Mouse (Mus musculus): ENCODE measurements at regions not wholly inside any gene's neighbourhood (a gene's known extent, or its start where the extent isn't known, plus 50 kb on each side); places are given as distances from the start of the nearest gene placed in this dataset.
A peak's percentile ranks its signal among the peaks of the same experiment; 100 is the strongest.

DNA sequence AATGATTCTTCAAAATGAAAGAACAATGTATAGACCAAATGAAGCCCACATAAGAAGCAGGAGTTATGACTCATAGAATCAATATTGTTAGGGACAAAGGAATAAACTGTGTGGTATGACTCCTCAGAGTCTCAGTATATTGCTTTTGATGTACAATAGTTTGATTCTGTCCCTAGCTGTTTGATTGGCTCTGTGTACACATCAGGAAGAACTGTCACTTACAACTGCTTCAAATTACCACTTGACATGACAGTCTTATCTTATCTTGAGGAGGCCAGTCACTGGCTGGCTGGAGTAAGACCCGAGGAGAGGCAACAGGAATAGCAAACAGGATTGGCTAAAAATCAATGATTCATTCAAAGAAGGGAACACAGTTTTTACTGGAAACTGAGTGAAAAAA, 1333.5 kb upstream of the Gm38303 start:
- Histone ChIP-seq H3K9me3 (ENCODE audit: control insufficient read depth, low read length) (no peaks in the 10 kb centered on the region), H3K4me1 (replicated peaks; ENCODE audit: control insufficient read depth, insufficient read depth, low read length) (no peaks in the 10 kb centered on the region), H3K27ac (ENCODE audit: low read depth) (no peak overlapping the region), H3K4me2 (ENCODE audit: low read length) (no peak overlapping the region), H3K4me3 (ENCODE audit: low read depth, low read length) (no peak overlapping the region), H3K36me3 (ENCODE audit: control insufficient read depth, insufficient read depth, low read length) (no peaks in the 10 kb centered on the region), H3K9ac (ENCODE audit: low read length) (no peak overlapping the region), H3K27me3 (replicated peaks; ENCODE audit: control insufficient read depth, insufficient read depth, low read length) (no peaks in the 10 kb centered on the region)
- ATAC-seq (replicated peaks; ENCODE audit: low FRiP score, low TSS enrichment, low read depth) (peak; percentile 86), DNase-seq (ENCODE audit: low spot score) (no peak)
- 13% methylated on average over 1 of the region's 1 CpGs for WGBS

DNA sequence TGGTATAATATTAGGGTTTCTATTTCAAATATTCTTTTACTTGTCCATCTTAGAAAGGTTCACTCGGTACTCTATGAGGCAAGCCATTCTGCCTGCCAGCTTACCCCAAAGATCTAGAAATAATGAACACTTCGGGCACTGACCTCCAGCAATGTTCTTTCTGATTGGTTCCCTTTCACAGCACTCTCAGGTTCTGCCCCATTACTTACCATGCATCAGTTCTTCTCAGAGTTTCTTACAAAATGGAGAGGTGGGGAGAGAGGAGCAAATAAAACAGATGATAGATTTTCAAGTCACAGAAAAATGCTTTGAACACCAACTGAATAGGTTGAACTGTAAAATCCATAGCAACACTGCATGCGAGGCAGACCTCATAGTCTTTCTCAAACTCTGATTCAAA, 1303.8 kb upstream of the Gm38303 start:
- Histone ChIP-seq H3K4me1 (replicated peaks; ENCODE audit: control insufficient read depth, insufficient read depth, low read length) (no peaks in the 10 kb centered on the region), H3K4me2 (ENCODE audit: low read length) (no peak overlapping the region), H3K27ac (ENCODE audit: low read depth) (no peak overlapping the region), H3K4me3 (ENCODE audit: low read depth, low read length) (no peak overlapping the region), H3K36me3 (ENCODE audit: control insufficient read depth, insufficient read depth, low read length) (no peaks in the 10 kb centered on the region), H3K9me3 (ENCODE audit: control insufficient read depth, low read length) (no peaks in the 10 kb centered on the region), H3K27me3 (replicated peaks; ENCODE audit: control insufficient read depth, insufficient read depth, low read length) (no peaks in the 10 kb centered on the region), H3K9ac (ENCODE audit: low read length) (no peak overlapping the region)
- 84% methylated on average over 3 of the region's 3 CpGs for WGBS
- ATAC-seq (replicated peaks; ENCODE audit: low FRiP score, low TSS enrichment, low read depth) (no peak), DNase-seq (ENCODE audit: low spot score) (no peak)

DNA sequence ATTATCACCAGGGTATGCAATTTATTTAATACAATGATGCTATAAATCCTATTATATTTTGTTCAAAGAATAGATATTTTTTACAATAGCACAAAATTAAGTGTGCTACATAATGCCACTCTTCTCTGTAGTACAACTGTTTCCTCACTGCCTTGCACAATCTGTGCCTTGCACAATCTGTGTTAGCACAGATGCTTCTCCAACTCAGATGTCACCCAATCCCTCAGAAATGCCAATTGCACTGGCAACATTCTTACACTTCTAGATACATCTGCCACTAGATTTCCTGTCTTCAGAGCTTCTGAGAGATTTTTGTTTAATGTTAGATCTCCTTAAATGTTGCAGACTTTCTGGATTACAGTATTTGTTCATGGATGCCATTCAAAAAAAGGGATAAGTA, 1266.0 kb upstream of the Gm38303 start:
- H3K9ac ChIP-seq (ENCODE audit: low read length) = no peak overlapping the region
- no peak for DNase-seq (ENCODE audit: low spot score)
- H3K4me1 ChIP-seq (replicated peaks; ENCODE audit: control insufficient read depth, insufficient read depth, low read length) = no peaks in the 10 kb centered on the region
- H3K27me3 ChIP-seq (replicated peaks; ENCODE audit: control insufficient read depth, insufficient read depth, low read length) = no peaks in the 10 kb centered on the region
- no peaks in the 10 kb centered on the region for H3K9me3 ChIP-seq (ENCODE audit: control insufficient read depth, low read length)
- ATAC-seq (replicated peaks; ENCODE audit: low FRiP score, low TSS enrichment, low read depth) = no peak
- H3K36me3 ChIP-seq (ENCODE audit: control insufficient read depth, insufficient read depth, low read length) = no peaks in the 10 kb centered on the region
- no peak overlapping the region for H3K4me3 ChIP-seq (ENCODE audit: low read depth, low read length)
- no peak overlapping the region for H3K27ac ChIP-seq (ENCODE audit: low read depth)
- H3K4me2 ChIP-seq (ENCODE audit: low read length) = no peak overlapping the region

DNA sequence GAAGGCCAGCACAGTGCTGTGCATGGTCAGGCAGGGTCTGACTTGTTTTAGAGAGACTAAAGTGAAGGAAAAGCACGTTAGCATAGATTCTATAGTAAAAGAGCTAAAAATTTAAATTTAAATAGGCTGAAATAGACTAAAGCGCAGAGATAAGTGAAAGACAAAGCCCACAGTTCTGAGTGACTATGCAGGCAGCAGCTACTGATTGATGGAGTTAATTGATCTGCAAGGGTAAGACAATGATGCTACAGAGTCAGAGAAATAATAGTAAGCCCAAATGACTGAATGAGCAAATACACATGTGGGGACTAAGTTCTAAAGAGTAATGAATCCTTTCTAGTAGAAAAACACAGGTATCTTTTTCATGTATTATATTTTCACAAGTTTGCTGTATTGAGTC, 1228.4 kb upstream of the Gm38303 start:
- H3K4me3 ChIP-seq (ENCODE audit: low read depth, low read length) = no peak overlapping the region
- no peaks in the 10 kb centered on the region for H3K36me3 ChIP-seq (ENCODE audit: control insufficient read depth, insufficient read depth, low read length)
- ATAC-seq (replicated peaks; ENCODE audit: low FRiP score, low TSS enrichment, low read depth) = no peak
- no peak overlapping the region for H3K27ac ChIP-seq (ENCODE audit: low read depth)
- DNase-seq (ENCODE audit: low spot score) = no peak
- no peak overlapping the region for H3K9ac ChIP-seq (ENCODE audit: low read length)
- no peaks in the 10 kb centered on the region for H3K27me3 ChIP-seq (replicated peaks; ENCODE audit: control insufficient read depth, insufficient read depth, low read length)
- no peaks in the 10 kb centered on the region for H3K4me1 ChIP-seq (replicated peaks; ENCODE audit: control insufficient read depth, insufficient read depth, low read length)
- no peaks in the 10 kb centered on the region for H3K9me3 ChIP-seq (ENCODE audit: control insufficient read depth, low read length)
- WGBS = 62% methylated on average over 2 of the region's 2 CpGs
- no peak overlapping the region for H3K4me2 ChIP-seq (ENCODE audit: low read length)

DNA sequence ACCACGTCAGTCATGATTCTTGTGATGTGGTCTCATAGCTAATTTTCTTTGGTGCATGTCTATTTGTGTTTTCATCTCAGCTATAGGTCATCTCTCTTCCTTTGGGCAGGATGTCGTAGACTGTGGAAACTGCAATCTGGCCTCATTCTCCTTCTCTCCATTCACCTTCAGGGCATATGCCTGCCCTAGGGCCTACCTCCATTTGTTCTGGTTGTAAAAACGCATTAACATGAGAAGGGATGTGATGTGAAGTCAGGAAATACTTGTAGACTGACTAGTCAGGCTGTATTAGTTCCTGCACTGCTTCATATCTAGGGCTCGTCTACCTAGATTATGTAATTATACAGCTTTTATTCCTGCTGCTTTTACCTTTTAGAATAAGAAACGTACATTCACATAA, 1227.4 kb upstream of the Gm38303 start:
- Histone ChIP-seq H3K4me3 (ENCODE audit: low read depth, low read length) (no peak overlapping the region), H3K27ac (ENCODE audit: low read depth) (no peak overlapping the region), H3K4me2 (ENCODE audit: low read length) (no peak overlapping the region), H3K4me1 (replicated peaks; ENCODE audit: control insufficient read depth, insufficient read depth, low read length) (no peaks in the 10 kb centered on the region), H3K9me3 (ENCODE audit: control insufficient read depth, low read length) (no peaks in the 10 kb centered on the region), H3K9ac (ENCODE audit: low read length) (no peak overlapping the region), H3K27me3 (replicated peaks; ENCODE audit: control insufficient read depth, insufficient read depth, low read length) (no peaks in the 10 kb centered on the region), H3K36me3 (ENCODE audit: control insufficient read depth, insufficient read depth, low read length) (no peaks in the 10 kb centered on the region)
- no peak for DNase-seq (ENCODE audit: low spot score)
- 79% methylated on average over 5 of the region's 5 CpGs for WGBS
- no peak for ATAC-seq (replicated peaks; ENCODE audit: low FRiP score, low TSS enrichment, low read depth)
